Mouse (Mus musculus): ENCODE results near the gene Pdp2. TPM values are rescaled to one million over a fixed set of nuclear protein-coding genes. Genes with fewer than 3 reads are reported as not detected.
A peak's percentile ranks its signal among the peaks of the same experiment; 100 is the strongest.

Pdp2 gene
- polyA plus RNA-seq, 1 experiment from 2014 or later: 10.0 TPM

- ATAC-seq (no peak), DNase-seq (no peak)
- no peak overlapping the region for H3K4me3 ChIP-seq (ENCODE audit: low read depth, low read length)
- TF ChIP-seq EP300 (IDR thresholded peaks at IDR 0.05; ENCODE audit: low read depth) (no peak), CTCF (IDR thresholded peaks at IDR 0.05; ENCODE audit: low read depth) (no peak)
- no peak overlapping the region for H3K9ac ChIP-seq (replicated peaks)
- H3K4me1 ChIP-seq (ENCODE audit: insufficient read depth): no peaks in the 10 kb centered on the region
- H3K36me3 ChIP-seq (replicated peaks; ENCODE audit: insufficient read depth, low read length): no peaks in the 10 kb centered on the region
- no peaks in the 10 kb centered on the region for H3K27me3 ChIP-seq (ENCODE audit: insufficient read depth, low read length)
- H3K27ac ChIP-seq (ENCODE audit: low read depth): no peak overlapping the region
- no peak overlapping the region for H3K4me2 ChIP-seq (ENCODE audit: low read depth, low read length)
- no peaks in the 10 kb centered on the region for H3K9me3 ChIP-seq (ENCODE audit: low read length)
- 60% methylated on average over 1 of the region's 1 CpGs for WGBS (ENCODE audit: insufficient replicate concordance)
Observed at GRCm38 (mm10) chr8:104584522-104584921, 6.7 kb upstream of the Pdp2 start.

- TF ChIP-seq CTCF (IDR thresholded peaks at IDR 0.05; ENCODE audit: low read depth) (no peak), EP300 (IDR thresholded peaks at IDR 0.05; ENCODE audit: low read depth) (no peak)
- Histone ChIP-seq H3K27ac (ENCODE audit: low read depth) (no peak overlapping the region), H3K4me2 (ENCODE audit: low read depth, low read length) (no peak overlapping the region), H3K9me3 (ENCODE audit: low read length) (no peaks in the 10 kb centered on the region), H3K27me3 (ENCODE audit: insufficient read depth, low read length) (no peaks in the 10 kb centered on the region), H3K9ac (replicated peaks) (no peak overlapping the region), H3K4me1 (ENCODE audit: insufficient read depth) (peaks cover 13% of the 10 kb centered on the region), H3K36me3 (replicated peaks; ENCODE audit: insufficient read depth, low read length) (peaks cover 17% of the 10 kb centered on the region), H3K4me3 (ENCODE audit: low read depth, low read length) (no peak overlapping the region)
- no peak for DNase-seq
- 72% methylated on average over 3 of the region's 3 CpGs for WGBS (ENCODE audit: insufficient replicate concordance)
- ATAC-seq: no peak
Observed at GRCm38 (mm10) chr8:104590284-104590683, 967 bp upstream of the Pdp2 start.

DNA sequence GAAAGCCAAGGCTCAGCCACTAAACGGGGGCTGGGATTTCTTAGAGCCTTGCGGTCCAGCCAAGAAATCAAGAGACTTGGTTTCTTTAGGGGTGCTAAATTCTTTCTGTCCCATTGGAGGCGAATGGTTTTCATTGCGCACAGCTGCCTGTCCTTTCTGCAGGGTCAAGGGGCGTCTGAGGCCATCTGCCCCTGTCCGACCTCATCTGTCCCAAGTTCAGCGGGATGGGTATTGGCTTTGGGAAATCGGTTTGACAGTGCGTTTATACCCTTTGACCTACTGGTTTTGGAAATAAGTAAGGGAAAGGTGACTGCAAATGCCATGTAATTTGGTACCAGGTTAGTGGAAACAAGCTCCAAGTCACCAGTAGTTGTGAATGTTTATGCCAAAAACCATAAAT, 605 bp downstream of the Pdp2 start:
- Histone ChIP-seq H3K4me1 (ENCODE audit: insufficient read depth) (peaks cover 15% of the 10 kb centered on the region), H3K36me3 (replicated peaks; ENCODE audit: insufficient read depth, low read length) (peaks cover 24% of the 10 kb centered on the region), H3K9me3 (ENCODE audit: low read length) (no peaks in the 10 kb centered on the region), H3K27ac (ENCODE audit: low read depth) (peak overlapping the region; percentile 94), H3K27me3 (ENCODE audit: insufficient read depth, low read length) (no peaks in the 10 kb centered on the region), H3K4me2 (ENCODE audit: low read depth, low read length) (peak overlapping the region; percentile 89), H3K4me3 (ENCODE audit: low read depth, low read length) (peak overlapping the region; percentile 64), H3K9ac (replicated peaks) (peak overlapping the region; percentile 75)
- ATAC-seq: peak; percentile 81
- WGBS (ENCODE audit: insufficient replicate concordance): 2% methylated on average over 9 of the region's 9 CpGs
- TF ChIP-seq EP300 (IDR thresholded peaks at IDR 0.05; ENCODE audit: low read depth) (peak; percentile 46; the same call in 1 of the 2 replicates), CTCF (IDR thresholded peaks at IDR 0.05; ENCODE audit: low read depth) (no peak)
- DNase-seq: peak; percentile 64

DNA sequence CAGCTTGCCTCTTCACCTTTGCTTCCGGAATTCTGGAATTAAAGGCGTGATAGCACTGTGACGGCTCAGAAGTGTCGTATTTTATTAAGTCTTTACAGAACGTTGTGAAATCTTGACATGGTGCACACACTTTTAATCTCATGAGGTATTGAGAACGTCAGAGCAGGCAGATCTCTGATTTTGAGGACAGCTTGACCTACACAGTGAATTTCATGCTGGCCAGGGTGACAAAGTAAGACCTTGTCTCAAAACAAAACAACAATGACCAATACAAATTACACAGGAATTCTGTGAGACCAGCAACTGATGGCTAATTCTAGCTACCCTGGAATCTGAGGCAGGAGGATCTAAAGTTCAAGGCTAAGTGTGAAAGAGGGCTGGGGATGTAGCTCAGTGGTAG, 1.3 kb downstream of the Pdp2 start:
- peak overlapping the region; percentile 94 for H3K27ac ChIP-seq (ENCODE audit: low read depth)
- peaks cover 24% of the 10 kb centered on the region for H3K36me3 ChIP-seq (replicated peaks; ENCODE audit: insufficient read depth, low read length)
- H3K4me3 ChIP-seq (ENCODE audit: low read depth, low read length): peak overlapping the region; percentile 64
- H3K4me2 ChIP-seq (ENCODE audit: low read depth, low read length): peak overlapping the region; percentile 89
- ATAC-seq: no peak
- no peak overlapping the region; the same call in 1 of the 2 replicates for H3K9ac ChIP-seq (replicated peaks)
- H3K9me3 ChIP-seq (ENCODE audit: low read length): no peaks in the 10 kb centered on the region
- WGBS (ENCODE audit: insufficient replicate concordance): 68% methylated on average over 6 of the region's 6 CpGs
- H3K27me3 ChIP-seq (ENCODE audit: insufficient read depth, low read length): no peaks in the 10 kb centered on the region
- peaks cover 15% of the 10 kb centered on the region for H3K4me1 ChIP-seq (ENCODE audit: insufficient read depth)
- DNase-seq: no peak
- TF ChIP-seq CTCF (IDR thresholded peaks at IDR 0.05; ENCODE audit: low read depth) (no peak), EP300 (IDR thresholded peaks at IDR 0.05; ENCODE audit: low read depth) (no peak)

DNA sequence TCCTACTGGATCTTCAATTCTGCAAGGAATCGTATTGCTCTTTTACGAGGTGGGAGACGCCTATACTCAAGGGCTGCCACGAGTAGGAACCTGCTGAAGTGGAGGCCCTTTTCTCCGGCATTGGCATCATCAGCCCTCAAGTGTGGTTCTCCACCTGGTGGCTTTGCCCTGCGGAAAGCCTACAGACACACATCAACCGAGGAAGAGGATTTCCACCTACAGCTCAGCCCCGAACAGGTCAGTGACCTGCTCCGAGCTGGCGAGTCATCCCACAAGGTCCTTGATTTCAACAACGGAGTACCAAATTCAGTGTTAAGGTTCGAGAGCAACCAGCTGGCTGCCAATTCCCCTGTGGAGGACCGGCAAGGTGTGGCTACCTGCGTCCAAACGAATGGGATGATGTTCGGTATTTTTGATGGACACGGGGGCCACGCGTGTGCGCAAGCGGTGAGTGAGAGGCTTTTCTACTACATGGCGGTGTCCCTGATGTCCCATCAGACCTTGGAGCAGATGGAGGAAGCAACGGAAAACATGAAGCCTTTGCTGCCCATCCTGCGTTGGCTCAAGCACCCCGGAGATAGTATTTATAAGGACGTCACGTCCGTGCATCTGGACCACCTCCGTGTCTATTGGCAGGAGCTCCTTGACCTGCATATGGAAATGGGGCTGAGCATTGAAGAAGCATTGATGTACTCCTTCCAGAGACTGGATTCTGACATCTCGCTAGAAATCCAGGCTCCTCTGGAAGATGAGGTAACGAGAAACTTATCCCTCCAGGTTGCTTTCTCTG, 2.5 kb downstream of the Pdp2 start:
- Histone ChIP-seq H3K9ac (replicated peaks) (no peak overlapping the region), H3K9me3 (ENCODE audit: low read length) (no peaks in the 10 kb centered on the region)

GRCm38 (mm10) chr8:104594611-104595362, 3.5 kb downstream of the Pdp2 start:
- no peak for TF ChIP-seq CTCF (IDR thresholded peaks at IDR 0.05; ENCODE audit: low read depth)
- TF ChIP-seq EP300 (IDR thresholded peaks at IDR 0.05; ENCODE audit: low read depth): no peak
- Histone ChIP-seq H3K4me2 (ENCODE audit: low read depth, low read length) (no peak overlapping the region), H3K9me3 (ENCODE audit: low read length) (no peaks in the 10 kb centered on the region), H3K27me3 (ENCODE audit: insufficient read depth, low read length) (no peaks in the 10 kb centered on the region), H3K4me1 (ENCODE audit: insufficient read depth) (peaks cover 15% of the 10 kb centered on the region), H3K9ac (replicated peaks) (no peak overlapping the region), H3K4me3 (ENCODE audit: low read depth, low read length) (no peak overlapping the region), H3K36me3 (replicated peaks; ENCODE audit: insufficient read depth, low read length) (peaks cover 24% of the 10 kb centered on the region), H3K27ac (ENCODE audit: low read depth) (no peak overlapping the region)
- no peak for ATAC-seq
- WGBS (ENCODE audit: insufficient replicate concordance): 92% methylated on average over 19 of the region's 19 CpGs
- no peak for DNase-seq

More for the DNA sequence above, 2.5 kb downstream of the Pdp2 start:
- peaks cover 15% of the 10 kb centered on the region for H3K4me1 ChIP-seq (ENCODE audit: insufficient read depth)
- no peak overlapping the region for H3K27ac ChIP-seq (ENCODE audit: low read depth)
- H3K4me3 ChIP-seq (ENCODE audit: low read depth, low read length): no peak overlapping the region
- H3K27me3 ChIP-seq (ENCODE audit: insufficient read depth, low read length): no peaks in the 10 kb centered on the region
- 92% methylated on average over 31 of the region's 31 CpGs for WGBS (ENCODE audit: insufficient replicate concordance)
- H3K36me3 ChIP-seq (replicated peaks; ENCODE audit: insufficient read depth, low read length): peaks cover 24% of the 10 kb centered on the region
- no peak overlapping the region for H3K4me2 ChIP-seq (ENCODE audit: low read depth, low read length)
- ATAC-seq: no peak
- DNase-seq: no peak
- no peak for TF ChIP-seq EP300 (IDR thresholded peaks at IDR 0.05; ENCODE audit: low read depth)
- no peak for TF ChIP-seq CTCF (IDR thresholded peaks at IDR 0.05; ENCODE audit: low read depth)

All from liver, postnatal 0 days (tissue).